Mouse (Mus musculus): ENCODE measurements at regions not wholly inside any gene's neighbourhood (a gene's known extent, or its start where the extent isn't known, plus 50 kb on each side); places are given as distances from the start of the nearest gene placed in this dataset.
A peak's percentile ranks its signal among the peaks of the same experiment; 100 is the strongest.
"Not testable (repeated sequence)": the region's sequence is repeated elsewhere in the genome, so short reads cannot be mapped to it uniquely, and the experiment has no call there.

DNA sequence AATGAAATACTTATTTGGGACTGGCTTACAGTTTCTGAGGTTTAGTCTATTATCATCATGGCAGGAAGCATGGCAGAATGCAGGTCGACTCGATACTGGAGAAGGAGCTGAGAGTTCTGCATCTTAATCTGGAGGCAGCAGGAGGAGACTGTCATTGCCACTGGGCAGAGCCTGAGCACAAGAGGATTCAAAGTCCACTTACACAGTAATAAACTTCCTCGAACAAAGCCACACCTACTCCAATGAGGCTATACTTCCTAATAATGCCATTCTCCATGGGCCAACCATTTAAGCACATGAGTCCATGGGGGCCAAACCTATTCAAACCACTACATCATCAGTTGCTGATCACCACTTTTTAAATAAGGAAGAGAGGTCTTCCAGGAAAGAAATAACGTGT lies 393.5 kb downstream of the Gja1 start:
- DNase-seq (ENCODE audit: low spot score), result no peak

DNA sequence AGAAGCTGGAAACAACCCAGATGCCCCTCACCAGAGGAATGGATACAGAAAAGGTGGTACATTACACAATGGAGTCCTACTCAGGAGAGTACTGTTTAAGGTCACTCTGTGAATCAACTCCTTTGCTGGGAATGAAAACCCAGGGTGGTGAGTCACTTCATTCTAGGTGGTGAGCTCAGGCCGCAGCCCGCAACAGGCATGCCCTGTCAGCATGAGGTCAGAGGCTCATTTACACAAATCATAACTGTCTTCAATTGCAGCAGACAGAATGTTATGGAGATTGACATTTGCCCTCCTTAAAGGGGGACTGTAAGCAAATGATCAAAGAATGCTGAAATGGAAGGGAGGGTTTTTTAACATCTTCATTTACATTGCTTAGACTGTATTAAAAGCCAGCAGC lies 405.1 kb downstream of the Gja1 start:
- no peak for DNase-seq (ENCODE audit: low spot score)

DNA sequence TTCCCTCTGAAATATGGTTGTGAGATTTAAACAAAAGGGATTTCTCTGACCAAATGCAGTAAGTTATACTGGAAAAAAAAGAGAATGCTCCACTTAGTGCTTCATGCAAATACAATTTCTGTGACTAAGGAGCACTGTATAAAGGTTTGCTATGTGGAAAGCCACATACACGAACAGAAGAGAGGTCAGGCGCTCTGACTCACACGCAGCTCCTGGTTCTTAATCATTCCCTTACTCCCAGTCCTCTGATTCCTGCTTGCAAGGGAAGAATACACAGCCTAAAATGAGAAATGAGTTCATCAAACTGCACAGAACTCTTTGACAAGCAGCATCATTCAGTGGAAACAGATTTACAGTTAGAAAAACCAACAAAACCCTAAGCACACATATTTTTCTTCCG lies 406.8 kb downstream of the Gja1 start:
- no peak for DNase-seq (ENCODE audit: low spot score)

DNA sequence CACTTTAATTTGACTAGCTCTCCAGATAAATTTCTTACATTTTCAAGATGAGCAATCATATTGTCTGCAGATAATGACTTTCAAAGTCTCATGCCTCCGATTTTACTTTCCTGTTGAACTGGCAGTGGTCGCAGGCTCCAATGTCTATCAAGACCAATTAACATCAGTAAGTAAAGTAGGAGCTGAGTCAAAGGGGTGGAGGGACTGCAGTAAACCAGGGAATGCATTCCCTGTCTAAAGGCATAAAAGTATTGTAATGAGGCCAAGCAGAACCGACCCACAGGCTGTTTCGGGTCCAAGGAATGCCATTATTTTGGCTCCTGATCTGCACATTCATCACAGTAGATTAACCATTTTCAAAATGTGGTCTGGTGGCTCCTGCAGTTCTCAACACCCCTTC lies 411.0 kb downstream of the Gja1 start:
- no peak for DNase-seq (ENCODE audit: low spot score)

DNA sequence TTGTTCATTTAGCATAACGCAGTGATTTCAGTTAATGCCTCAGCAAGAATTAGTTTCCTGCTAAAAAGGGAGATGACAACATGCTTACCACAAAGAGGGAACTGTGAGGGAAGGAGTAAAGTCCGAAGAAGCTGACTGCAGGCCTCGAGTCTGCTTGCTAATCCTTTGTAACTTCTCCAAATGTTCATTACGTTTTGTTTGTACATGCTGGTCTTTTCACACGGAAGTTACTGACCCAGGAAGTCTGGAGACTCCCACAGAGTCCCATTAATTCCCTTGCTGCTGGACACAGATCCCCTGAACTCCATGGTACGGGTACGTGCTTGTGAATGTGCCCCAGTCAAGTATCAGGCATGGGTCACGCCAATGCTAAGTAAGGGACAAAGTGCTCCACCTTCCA lies 415.9 kb downstream of the Gja1 start:
- DNase-seq (ENCODE audit: low spot score), result no peak

DNA sequence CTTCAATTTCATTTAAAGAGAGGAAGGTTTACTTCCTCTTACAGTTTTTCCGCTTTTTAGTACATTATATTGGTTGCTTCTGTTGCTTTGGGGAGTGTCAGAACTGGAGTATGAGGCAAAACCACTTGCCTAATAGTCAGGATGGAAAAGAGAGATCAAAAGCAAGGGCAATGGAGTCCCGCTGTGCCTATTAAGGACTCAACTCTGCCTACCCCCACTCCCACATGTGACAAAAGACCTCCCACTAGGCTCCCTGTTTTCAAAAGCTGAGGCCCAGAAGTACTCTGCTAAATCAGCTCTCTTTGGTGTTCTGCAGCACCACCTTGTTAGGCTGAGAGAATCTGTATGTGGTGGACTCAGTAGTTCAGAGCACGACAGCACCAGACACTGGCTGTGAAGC lies 418.3 kb downstream of the Gja1 start:
- DNase-seq (ENCODE audit: low spot score), result no peak

DNA sequence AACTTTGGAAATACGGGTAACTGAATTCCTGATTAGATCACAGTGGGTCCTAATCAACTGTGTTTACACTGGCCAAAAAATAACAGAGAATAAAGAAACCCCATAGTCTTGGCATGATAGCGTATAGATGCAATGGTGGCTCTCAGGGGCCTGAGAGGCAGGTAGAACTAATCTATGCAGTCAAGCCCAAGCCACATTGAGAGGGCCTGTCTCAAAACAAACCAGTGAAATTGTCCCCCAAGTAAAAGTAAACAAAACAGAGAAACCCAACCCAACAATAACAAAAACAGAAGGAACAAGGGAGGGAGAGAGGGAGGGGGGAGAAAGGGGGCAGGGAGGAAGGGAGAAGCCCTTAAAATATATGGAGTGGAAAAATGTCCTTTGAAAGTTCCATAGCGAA lies 422.2 kb downstream of the Gja1 start:
- no peak for DNase-seq (ENCODE audit: low spot score)

DNA sequence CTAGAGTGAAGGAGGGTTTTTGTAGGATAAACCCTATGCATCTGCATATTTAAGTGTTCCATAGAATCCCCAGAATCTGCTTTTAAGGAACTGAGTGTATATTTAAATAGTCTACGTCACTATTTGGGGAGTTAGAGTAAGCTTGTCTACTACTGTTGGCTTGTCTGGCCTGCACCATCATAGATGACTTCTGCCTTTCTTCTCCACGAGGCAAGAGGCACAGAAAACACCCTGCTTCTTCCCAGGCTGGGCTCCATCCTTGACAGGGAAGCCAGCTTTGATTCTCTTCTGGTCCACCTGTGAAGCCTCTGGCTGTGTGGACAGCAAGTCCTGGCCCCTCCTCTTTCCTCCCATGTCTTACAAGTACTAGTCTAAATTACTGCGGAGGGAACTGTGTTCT lies 422.6 kb downstream of the Gja1 start:
- no peak for DNase-seq (ENCODE audit: low spot score)

DNA sequence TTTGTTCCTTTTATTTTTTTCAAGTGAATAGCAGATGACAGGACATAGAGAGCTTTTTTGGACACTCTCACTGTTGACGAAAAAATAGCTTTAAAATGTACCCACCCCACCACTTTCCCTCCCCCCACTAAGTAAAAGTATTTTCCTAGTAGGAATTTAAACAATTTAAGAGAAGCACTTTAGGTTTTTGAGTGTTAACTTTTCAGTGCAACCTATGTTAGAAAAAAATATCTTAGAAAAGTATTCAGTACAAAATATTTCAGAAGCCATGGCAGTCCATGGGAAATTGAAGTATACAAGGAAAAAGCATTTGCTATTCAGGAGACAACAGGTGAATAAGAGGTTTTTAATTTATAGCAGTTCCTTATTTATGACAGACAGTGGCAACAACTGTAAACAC lies 431.9 kb downstream of the Gja1 start:
- no peak for DNase-seq (ENCODE audit: low spot score)

DNA sequence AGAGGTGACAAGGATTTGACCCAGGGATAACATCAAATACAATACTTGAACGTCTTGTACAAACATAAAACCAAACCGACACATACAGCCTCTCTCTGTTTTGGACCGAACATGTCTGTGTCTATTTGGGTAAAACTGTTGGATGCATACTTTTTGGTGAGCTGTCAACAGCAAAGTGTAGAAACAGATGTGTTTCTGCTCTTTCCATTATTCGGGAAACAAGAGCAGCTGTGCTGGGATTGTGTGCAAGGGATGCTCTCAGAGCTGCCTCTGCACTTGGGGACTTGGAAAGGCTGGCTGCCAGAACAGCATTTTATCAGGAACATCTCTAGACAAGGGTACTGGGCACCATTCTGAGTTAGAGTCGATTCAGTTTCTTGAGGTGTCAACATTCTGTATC lies 445.0 kb downstream of the Gja1 start:
- DNase-seq (ENCODE audit: low spot score), result no peak

DNA sequence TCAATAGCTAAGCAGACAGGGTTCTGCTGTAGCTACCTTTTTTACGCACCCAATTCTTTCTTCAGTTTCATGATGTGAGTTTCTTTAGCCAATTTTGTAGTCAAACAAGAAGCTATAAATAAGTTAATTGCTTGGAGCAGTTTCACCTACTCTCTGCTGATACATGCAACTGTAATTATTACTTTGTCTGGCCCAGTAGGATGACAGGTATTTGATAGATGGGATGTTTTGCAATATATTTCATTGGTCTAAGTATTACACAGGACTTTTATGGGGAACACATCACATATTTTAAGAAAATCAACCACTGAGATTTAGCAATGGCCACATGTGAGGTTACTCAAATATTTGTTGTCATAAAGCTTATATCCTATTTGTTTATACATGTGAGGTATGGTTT lies 454.2 kb downstream of the Gja1 start:
- DNase-seq (ENCODE audit: low spot score), result no peak

DNA sequence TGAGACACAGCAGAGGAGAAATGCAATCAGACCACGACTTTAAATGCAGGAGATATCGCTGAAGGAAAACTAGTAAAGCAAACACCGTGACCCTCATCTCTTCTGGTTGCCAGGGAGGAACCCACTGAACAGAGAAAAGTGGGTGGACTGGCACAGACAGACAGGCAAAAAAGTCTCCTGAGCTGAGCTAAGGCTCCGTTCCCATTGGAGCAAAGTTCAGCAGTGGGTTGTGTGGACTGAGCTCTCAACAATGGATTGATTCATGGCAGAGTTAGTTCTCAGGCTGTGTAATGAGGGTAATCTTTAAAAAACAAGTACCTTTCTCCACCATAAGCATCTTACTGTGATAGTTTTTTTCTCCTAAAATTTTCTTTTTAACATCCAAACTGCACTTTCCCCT lies 454.8 kb downstream of the Gja1 start:
- no peak for DNase-seq (ENCODE audit: low spot score)

DNA sequence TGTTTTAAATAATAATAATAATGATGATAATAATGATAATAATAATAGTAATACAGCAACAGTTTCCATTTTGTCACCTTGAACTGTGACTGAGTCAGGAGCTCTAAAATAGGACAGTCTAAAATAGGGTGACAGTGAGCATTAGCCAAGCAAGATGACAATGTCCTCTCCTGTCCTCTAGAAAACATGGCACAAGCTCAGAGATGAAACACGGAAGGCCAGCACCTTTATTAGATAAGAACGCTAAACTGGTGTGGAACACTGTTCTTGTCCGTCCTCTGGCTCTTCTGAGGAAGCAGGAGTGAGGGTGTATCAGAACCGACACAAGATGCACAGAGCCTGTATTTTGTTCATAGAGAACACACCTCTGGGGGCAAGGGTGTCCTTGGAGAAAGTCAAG lies 459.0 kb downstream of the Gja1 start:
- no peak for DNase-seq (ENCODE audit: low spot score)

DNA sequence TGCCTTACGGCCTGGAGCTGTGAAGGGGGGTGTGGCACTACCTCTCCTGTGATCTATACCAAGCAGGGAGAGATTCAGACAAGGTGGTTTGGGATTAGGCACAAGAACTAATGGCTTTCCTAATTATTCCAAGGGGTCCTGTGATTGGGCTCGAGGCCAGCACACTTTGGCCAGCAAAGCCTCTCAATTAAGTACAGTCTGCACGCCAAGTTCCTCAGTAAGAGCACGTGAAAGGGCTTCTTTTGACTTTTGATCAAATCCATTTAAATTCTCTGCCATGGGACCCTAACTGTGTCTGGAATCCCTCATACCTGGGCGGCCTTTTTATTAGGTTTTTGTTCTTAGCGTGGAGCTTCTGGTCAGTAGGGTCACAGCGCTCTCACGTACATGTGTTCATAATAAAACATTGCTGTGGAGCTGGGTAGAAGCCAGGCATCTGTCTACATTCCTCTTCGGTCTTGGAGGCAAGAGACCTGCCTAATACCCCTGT lies 461.9 kb downstream of the Gja1 start:
- peak; percentile 6 for DNase-seq (ENCODE audit: low spot score)

DNA sequence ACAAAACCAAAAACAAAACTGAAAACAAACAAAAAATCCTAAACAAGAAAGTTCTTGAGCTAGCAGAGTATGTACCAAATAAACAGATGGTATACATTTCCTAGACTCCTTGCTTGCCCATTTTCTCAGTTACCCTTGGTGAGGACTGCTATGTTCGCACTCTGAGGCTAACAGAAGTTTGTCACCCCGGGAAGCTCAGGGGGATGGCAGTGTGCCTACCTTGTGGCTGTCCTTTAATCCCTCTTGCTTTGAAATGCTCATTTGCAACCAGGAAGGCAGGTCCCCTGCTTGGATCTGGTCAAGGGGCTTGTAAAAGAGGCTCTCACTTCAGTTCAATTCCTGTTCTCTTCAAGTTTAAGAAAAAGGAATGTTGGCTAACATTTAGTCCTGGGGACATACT lies 462.4 kb downstream of the Gja1 start:
- DNase-seq (ENCODE audit: low spot score), result no peak

DNA sequence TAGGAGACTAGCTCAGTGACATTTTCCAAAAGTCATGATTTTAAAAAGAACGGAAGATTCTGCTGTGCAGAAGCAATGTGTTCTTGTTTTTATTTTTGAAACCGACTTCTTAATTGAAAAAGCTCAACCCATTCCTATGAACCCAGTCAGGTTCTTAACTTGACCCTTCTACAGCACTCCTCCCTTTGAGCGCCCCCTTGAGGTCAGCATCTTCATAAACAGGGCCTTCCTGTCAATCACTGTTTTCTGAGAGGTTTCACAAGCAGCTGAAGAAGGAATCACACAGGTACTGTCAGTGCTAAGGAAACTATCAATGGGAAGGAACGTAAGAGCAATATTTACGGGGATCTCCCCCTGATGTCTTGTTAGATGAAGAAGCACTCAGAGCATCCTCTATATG lies 463.6 kb downstream of the Gja1 start:
- peak; percentile 9 for DNase-seq (ENCODE audit: low spot score)

DNA sequence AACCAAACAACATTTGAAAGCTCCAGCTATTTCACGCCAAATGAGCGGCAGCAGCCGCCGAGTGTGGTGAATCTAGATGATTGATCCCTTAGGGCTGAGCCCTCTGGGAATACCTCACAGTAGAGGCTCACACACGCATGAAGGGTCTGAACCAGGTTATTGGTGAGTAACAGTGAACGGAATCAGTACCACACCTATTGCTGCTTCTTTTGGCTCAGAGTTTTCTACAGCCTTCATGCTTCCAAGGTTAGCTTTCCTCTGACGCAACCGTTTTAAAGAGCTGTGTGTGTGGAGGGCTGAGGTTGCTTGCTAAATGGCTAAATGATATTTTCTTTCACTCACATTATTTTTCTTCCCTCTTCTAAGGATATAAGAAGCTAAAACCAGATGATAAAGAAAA lies 464.4 kb downstream of the Gja1 start:
- DNase-seq (ENCODE audit: low spot score), result no peak

DNA sequence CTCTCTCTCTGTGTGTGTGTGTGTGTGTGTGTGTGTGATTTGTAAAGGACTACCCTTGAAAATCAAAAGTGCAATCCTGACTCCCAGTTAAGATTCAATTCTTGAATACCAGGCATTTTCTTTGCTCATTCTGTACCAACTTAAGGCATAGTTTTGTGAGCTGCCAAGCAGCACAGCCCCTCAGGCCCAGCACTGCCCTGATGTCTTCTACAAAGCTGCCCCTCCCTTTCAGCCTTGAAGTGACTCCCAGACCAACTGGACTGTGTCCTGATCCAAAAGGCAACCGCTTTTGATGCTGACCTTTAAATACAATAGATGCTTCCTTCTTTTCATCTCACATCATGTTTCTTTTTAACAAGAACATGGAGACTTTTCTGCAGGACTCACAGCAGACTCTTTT lies 464.8 kb downstream of the Gja1 start:
- no peak for DNase-seq (ENCODE audit: low spot score)

DNA sequence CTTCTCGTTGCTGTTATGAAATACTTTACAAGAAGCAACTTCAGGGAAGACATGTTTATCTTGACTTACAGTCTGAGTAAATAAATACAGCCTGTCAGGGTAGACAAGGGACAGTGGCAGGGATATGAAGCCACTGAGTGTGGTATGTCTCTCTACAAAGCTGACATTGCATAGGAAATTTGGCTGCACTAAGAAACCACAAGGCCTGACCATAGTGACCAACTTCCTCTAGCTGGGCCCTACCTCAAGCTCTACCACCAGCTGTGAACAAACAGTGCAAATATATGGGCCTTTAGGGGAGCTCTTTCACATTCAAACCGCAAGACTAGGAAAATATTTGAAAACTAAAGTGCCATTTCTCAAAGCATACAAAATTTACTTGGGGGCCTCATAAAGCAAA lies 475.4 kb downstream of the Gja1 start:
- DNase-seq (ENCODE audit: low spot score), result no peak

DNA sequence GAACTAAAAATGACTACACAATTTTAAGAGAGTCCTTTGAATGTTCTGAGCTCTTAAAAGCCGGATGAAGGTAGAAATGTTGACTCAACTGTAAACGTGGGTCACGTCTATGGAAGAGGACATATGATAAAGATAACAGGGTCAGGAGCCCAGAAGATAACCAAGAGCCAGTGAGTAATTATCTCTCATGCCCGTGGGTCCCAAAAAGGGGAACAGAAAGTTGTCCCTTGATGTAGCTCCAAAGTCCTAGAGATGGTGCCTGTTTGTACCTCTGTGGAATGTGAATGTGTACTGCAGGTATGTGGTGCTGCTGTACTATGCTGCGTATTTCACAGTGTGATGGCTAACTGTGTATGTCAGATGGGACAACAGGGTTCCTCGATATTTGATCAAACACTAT lies 479.1 kb downstream of the Gja1 start:
- no peak for DNase-seq (ENCODE audit: low spot score)

DNA sequence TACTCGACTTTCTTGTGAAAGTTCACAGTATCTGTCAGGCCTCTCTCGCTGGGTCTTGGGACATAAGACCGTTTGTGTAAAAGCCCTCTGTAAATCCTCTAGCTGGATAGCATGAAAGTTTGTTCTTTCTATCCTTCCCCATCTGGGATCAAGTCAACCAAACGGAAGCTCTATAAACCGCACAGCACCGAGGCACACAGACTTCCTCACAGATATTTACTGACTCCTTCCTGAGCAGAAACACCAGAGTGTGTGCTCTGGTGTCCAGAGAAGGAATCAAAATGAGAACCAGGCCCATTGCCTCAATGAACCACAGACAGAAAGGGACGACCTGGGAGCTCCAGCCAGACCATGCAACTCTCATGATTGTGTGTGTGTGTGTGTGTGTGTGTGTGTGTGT lies 502.6 kb downstream of the Gja1 start:
- no peak for DNase-seq (ENCODE audit: low spot score)

DNA sequence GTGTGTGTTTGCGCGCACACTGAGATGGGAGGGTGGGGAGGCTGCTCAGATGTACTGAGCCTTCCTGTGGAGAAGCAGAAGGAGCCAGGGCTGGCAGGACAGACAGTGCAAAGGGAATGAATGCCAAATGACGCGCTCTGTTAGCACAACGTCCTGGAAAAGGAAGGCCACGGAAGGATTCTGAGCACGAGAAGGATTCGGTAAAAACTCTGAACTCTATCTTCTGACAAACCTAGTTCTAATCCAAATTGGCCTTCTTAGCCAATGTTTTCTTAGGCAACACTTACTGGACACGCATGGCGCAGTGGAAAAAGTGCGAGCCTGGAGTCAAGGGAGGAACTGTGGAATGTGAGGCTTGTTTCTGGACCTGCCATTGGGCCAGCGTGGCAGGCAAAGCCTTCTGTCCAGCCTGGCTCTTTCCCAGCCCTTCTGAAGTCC lies 503.0 kb downstream of the Gja1 start:
- no peak for DNase-seq (ENCODE audit: low spot score)

DNA sequence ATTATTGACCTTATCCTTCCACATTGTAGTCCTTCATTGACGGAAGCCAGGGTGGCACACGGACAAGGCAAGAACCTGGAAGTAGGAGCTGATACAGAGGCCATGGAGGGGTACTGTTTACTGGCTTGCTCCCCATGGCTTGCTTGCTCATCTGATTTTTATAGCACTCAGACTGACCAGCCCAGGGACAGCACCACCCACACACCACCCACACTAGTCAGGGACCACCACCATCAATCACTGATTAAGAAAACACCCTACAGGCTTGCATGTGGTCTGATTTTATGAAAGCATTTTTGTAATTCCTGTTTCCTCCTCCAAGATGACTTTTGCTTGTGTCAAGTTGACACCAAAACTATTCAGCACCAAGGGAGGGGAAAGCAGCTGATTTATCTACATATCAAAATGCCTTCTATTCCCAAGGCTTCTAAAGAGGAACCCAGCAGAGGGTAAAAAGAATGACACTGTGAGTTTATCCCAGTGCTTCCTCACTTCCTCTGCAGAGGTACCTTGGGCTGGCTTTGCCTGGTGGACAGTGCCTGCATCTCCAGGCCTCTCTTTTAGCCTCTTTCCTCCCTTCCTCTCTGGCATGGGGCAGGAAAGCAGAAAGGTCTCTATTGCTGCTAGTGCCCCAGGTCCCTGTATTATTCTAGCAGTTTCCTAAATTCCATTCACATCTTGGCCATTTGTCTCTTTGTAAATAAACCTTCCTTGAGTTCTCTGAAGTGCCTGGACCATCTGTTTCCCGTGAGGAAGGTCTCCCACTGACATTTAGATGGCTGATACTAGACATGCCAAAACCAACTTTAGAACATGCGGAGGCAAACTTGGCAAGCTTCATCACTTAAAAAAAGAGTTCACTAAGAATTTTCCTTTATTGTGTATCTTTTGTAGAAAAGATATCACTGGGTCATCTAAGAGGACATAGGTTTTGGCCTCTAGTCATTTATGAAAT lies 507.6 kb downstream of the Gja1 start:
- no peak for DNase-seq (ENCODE audit: low spot score)

DNA sequence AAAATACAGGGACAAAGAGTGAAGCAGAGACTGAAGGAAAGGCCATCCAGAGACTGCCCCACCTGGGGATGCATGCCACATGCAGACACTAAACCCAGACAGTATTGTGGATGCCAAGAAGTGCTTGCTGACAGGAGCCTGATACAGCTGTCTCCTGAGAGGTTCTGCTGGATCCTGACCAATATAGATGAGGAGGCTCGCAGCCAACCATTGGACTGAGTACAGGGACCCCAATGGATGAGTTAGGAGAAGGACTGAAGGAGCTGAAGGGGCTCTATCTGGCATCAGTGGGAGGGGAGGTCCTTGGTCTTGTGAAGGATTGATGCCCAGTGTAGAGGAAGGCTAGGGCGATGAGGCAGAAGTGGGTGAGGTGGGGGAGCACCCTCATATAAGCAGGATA lies 514.4 kb downstream of the Gja1 start:
- DNase-seq (ENCODE audit: low spot score), result not testable (repeated sequence)
